In genomic region chr9:94927101-94927500, GRCm38 (mm10) we compare ENCODE assay signal across 7 mouse cellular contexts.
A peak's percentile ranks its signal among the peaks of the same experiment; 100 is the strongest.
DNase-seq lines count a peak whose midpoint lies in the region; ATAC-seq and TF ChIP-seq lines count a peak whose summit lies in the region.

No protein-coding gene starts in this region.

- H3K9me3 ChIP-seq in ES-E14 (ENCODE audit: control insufficient read depth, insufficient read depth, low read depth, low read length), result no peaks in the 10 kb centered on the region
- no peaks in the 10 kb centered on the region; the same call in 1 of the 2 replicates for H3K9me3 ChIP-seq in forebrain, embryonic 13.5 days (replicated peaks)

- DNase-seq in layer of hippocampus, adult 11-12 months (ENCODE audit: low spot score), result peak; percentile 29
- no peak for DNase-seq in layer of hippocampus, adult 18-20 months (ENCODE audit: low spot score in 2 of 2)
- peak; percentile 17 for DNase-seq in ES-E14 (ENCODE audit: low read depth, low spot score)
- peak; percentile 3 for DNase-seq in splenic B cell, adult 2 months (ENCODE audit: low read depth, low spot score)
- DNase-seq in cerebellum, adult 9-11 months, result no peak

- peak; percentile 31; the same call in 1 of the 2 replicates for TF ChIP-seq CTCF in bone marrow, adult 2 months (IDR thresholded peaks at IDR 0.05; ENCODE audit: control insufficient read depth, insufficient read depth, low read length)

- in situ Hi-C loops in ES-E14 (cut with MboI; ENCODE audit: low sequenced_read_pairs in 2 of 2, unreplicated experiment in 2 of 2), result no loop called here

- H3K27me3 ChIP-seq in splenic B cell, adult 2 months (ENCODE audit: control insufficient read depth, insufficient read depth, low read length, poor library complexity, severe bottlenecking), result no peaks in the 10 kb centered on the region
- H3K27me3 ChIP-seq in forebrain, embryonic 13.5 days, result no peaks in the 10 kb centered on the region

- no peak for TF ChIP-seq POLR2A in bone marrow, adult 2 months (IDR thresholded peaks at IDR 0.05; ENCODE audit: borderline replicate concordance, control insufficient read depth, low read depth, low read length)

- H3K4me2 ChIP-seq in forebrain, embryonic 13.5 days, result no peak overlapping the region

- ATAC-seq in forebrain, embryonic 13.5 days, result no peak

- H3K4me3 ChIP-seq in ES-E14 (ENCODE audit: insufficient read depth in 1 of 2, low read depth in 1 of 2, low read length in 2 of 2, poor library complexity in 1 of 2, severe bottlenecking in 1 of 2), result no peak overlapping the region
- H3K4me3 ChIP-seq in bone marrow, adult 2 months (replicated peaks; ENCODE audit: control insufficient read depth, low read depth, low read length), result no peak overlapping the region
- H3K4me3 ChIP-seq in forebrain, embryonic 13.5 days, result no peak overlapping the region

- H3K9ac ChIP-seq in ES-E14 (ENCODE audit: insufficient read depth, low read depth, low read length, poor library complexity, severe bottlenecking), result no peak overlapping the region
- no peak overlapping the region for H3K9ac ChIP-seq in forebrain, embryonic 13.5 days

- no peak overlapping the region for H3K27ac ChIP-seq in ES-E14 (ENCODE audit: insufficient read depth, low read depth, low read length, poor library complexity, severe bottlenecking)
- no peak overlapping the region for H3K27ac ChIP-seq in bone marrow, adult 2 months (ENCODE audit: control insufficient read depth, insufficient read depth, low read depth, low read length, poor library complexity)
- no peak overlapping the region for H3K27ac ChIP-seq in forebrain, embryonic 13.5 days

- H3K36me3 ChIP-seq in ES-E14 (ENCODE audit: control insufficient read depth, insufficient read depth, low read length, poor library complexity, severe bottlenecking), result no peaks in the 10 kb centered on the region
- no peaks in the 10 kb centered on the region for H3K36me3 ChIP-seq in splenic B cell, adult 2 months (ENCODE audit: control insufficient read depth, insufficient read depth, low read length, poor library complexity, severe bottlenecking)
- no peaks in the 10 kb centered on the region for H3K36me3 ChIP-seq in forebrain, embryonic 13.5 days (ENCODE audit: poor library complexity, severe bottlenecking)

- H3K4me1 ChIP-seq in ES-E14 (ENCODE audit: control insufficient read depth in 2 of 2, insufficient read depth in 2 of 2, low read length in 2 of 2, poor library complexity in 1 of 2), result no peaks in the 10 kb centered on the region
- H3K4me1 ChIP-seq in bone marrow, adult 2 months (ENCODE audit: control insufficient read depth, insufficient read depth, low read length), result no peaks in the 10 kb centered on the region
- H3K4me1 ChIP-seq in forebrain, embryonic 13.5 days, result no peaks in the 10 kb centered on the region

TF ChIP-seq in ES-E14, 5 proteins besides CTCF, POLR2A, EP300 and RAD21:
- no peak for TF ChIP-seq CHD2 (IDR thresholded peaks at IDR 0.05; ENCODE audit: low read depth, low read length)
- no peak for TF ChIP-seq HCFC1 (IDR thresholded peaks at IDR 0.05; ENCODE audit: borderline replicate concordance, insufficient read depth, low read length)
- no peak for TF ChIP-seq ZC3H11A (IDR thresholded peaks at IDR 0.05; ENCODE audit: borderline replicate concordance, low read depth, low read length)
- TF ChIP-seq MAFK (IDR thresholded peaks at IDR 0.05; ENCODE audit: insufficient read depth, low read depth, low read length), result no peak
- TF ChIP-seq ZNF384 (IDR thresholded peaks at IDR 0.05; ENCODE audit: low read depth, low read length), result no peak

Comparison
In these comparisons a context has a peak if more than half of its experiments do, and no peak if none do; other contexts are left out.
1. DNase-seq: peak in layer of hippocampus, adult 11-12 months (single experiment), ES-E14 (single experiment) and splenic B cell, adult 2 months (single experiment); none in layer of hippocampus, adult 18-20 months (0 of 2) and cerebellum, adult 9-11 months (single experiment).